Mouse (Mus musculus): Measurements from ENCODE around the gene Plgrkt. TPM values are rescaled to one million over a fixed set of nuclear protein-coding genes. Genes with fewer than 3 reads are reported as not detected.

Plgrkt gene
- polyA plus RNA-seq, 1 experiment from 2014 or later = 95.4 TPM

DNA sequence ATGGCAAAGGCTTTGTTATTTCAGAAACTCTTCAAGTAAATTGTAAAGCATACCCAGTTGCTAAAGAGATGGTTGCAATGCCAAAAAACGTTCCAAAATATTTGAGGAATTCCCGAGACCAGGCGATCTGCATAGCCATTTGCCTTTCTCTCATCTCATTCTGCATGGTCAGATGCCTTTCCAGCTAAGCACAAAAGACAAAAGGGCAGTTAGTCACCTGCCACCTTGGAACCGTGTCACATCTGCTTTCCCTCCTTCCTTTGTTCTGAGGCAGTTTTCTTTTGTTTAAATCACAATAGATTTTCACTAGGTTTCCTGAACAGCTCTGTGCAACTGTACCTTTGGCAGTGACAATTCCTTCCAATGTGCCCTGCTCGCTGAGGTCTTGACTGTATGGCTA lies 16.2 kb downstream of the Plgrkt start:
- no peak overlapping the region for H3K4me3 ChIP-seq (replicated peaks; ENCODE audit: low read length)
- WGBS = 51% methylated on average over 5 of the region's 5 CpGs
- H3K36me3 ChIP-seq (ENCODE audit: control insufficient read depth, insufficient read depth, low read length) = no peaks in the 10 kb centered on the region
- H3K27ac ChIP-seq (ENCODE audit: low read length) = no peak overlapping the region
- no peaks in the 10 kb centered on the region for H3K27me3 ChIP-seq (ENCODE audit: control insufficient read depth, insufficient read depth, low read length)
- H3K4me1 ChIP-seq (ENCODE audit: control insufficient read depth, insufficient read depth, low read length) = 0 out of 2 replicates have a peak, but pooled peaks cover 3% of the 10 kb centered on the region
- H3K9me3 ChIP-seq (replicated peaks; ENCODE audit: control insufficient read depth, low read length) = no peaks in the 10 kb centered on the region
- H3K4me2 ChIP-seq (ENCODE audit: low read depth, low read length) = no peak overlapping the region
- H3K9ac ChIP-seq (ENCODE audit: low read length) = no peak overlapping the region
- ATAC-seq (ENCODE audit: insufficient read depth, low FRiP score) = no peak

DNA sequence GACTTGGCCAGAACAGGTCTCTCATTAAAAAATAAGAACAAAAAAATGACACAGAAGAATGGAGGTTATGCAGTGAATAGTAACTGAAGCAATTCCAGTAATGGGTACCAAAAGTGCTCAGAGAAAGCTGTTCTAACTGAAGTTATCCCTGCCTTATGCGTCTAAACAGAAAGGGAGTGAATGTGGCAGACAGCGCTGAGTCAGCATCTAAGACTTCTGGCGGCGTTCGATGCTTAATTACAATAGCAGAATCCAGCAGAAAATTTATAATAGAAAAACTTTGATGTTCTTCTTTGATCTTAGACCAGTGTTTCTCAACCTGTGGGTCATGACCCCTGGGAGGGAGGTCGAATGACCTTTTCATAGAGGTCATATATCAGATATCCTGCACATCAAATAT lies 21.6 kb downstream of the Plgrkt start:
- Histone ChIP-seq H3K4me3 (replicated peaks; ENCODE audit: low read length) (no peak overlapping the region), H3K27ac (ENCODE audit: low read length) (no peak overlapping the region), H3K4me2 (ENCODE audit: low read depth, low read length) (no peak overlapping the region), H3K4me1 (ENCODE audit: control insufficient read depth, insufficient read depth, low read length) (no peaks in the 10 kb centered on the region), H3K9ac (ENCODE audit: low read length) (no peak overlapping the region), H3K9me3 (replicated peaks; ENCODE audit: control insufficient read depth, low read length) (no peaks in the 10 kb centered on the region), H3K36me3 (ENCODE audit: control insufficient read depth, insufficient read depth, low read length) (no peaks in the 10 kb centered on the region), H3K27me3 (ENCODE audit: control insufficient read depth, insufficient read depth, low read length) (no peaks in the 10 kb centered on the region)
- whole genome bisulfite sequencing = 78% methylated on average over 6 of the region's 6 CpGs
- ATAC-seq (ENCODE audit: insufficient read depth, low FRiP score) = no peak

DNA sequence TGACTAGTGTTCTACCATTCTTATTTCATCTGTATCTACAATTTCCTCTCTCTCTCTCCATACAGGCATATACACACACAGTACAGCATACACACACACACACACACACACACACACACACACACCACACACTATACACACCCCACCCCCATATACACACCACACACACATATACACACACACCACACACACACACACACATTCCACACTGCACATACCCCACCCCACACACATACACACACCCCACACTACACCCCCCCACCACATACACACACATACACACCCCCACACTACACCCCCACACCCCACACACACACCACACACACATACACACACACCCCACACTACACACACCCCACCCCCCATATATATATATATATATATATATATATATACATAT lies 22.3 kb downstream of the Plgrkt start:
- no peaks in the 10 kb centered on the region for H3K4me1 ChIP-seq (ENCODE audit: control insufficient read depth, insufficient read depth, low read length)
- H3K36me3 ChIP-seq (ENCODE audit: control insufficient read depth, insufficient read depth, low read length) = no peaks in the 10 kb centered on the region
- no peak overlapping the region for H3K27ac ChIP-seq (ENCODE audit: low read length)
- no peak overlapping the region for H3K4me2 ChIP-seq (ENCODE audit: low read depth, low read length)
- ATAC-seq (ENCODE audit: insufficient read depth, low FRiP score) = no peak
- H3K4me3 ChIP-seq (replicated peaks; ENCODE audit: low read length) = no peak overlapping the region
- H3K9ac ChIP-seq (ENCODE audit: low read length) = no peak overlapping the region
- no peaks in the 10 kb centered on the region for H3K9me3 ChIP-seq (replicated peaks; ENCODE audit: control insufficient read depth, low read length)
- no peaks in the 10 kb centered on the region for H3K27me3 ChIP-seq (ENCODE audit: control insufficient read depth, insufficient read depth, low read length)

GRCm38 (mm10) chr19:29342281-29342680 lies 24.9 kb downstream of the Plgrkt start:
- Histone ChIP-seq H3K27ac (ENCODE audit: low read length) (no peak overlapping the region), H3K4me2 (ENCODE audit: low read depth, low read length) (no peak overlapping the region), H3K36me3 (ENCODE audit: control insufficient read depth, insufficient read depth, low read length) (no peaks in the 10 kb centered on the region), H3K4me3 (replicated peaks; ENCODE audit: low read length) (no peak overlapping the region), H3K27me3 (ENCODE audit: control insufficient read depth, insufficient read depth, low read length) (no peaks in the 10 kb centered on the region), H3K4me1 (ENCODE audit: control insufficient read depth, insufficient read depth, low read length) (no peaks in the 10 kb centered on the region), H3K9me3 (replicated peaks; ENCODE audit: control insufficient read depth, low read length) (no peaks in the 10 kb centered on the region), H3K9ac (ENCODE audit: low read length) (no peak overlapping the region)
- WGBS = 73% methylated on average over 6 of the region's 6 CpGs
- no peak for ATAC-seq (ENCODE audit: insufficient read depth, low FRiP score)

DNA sequence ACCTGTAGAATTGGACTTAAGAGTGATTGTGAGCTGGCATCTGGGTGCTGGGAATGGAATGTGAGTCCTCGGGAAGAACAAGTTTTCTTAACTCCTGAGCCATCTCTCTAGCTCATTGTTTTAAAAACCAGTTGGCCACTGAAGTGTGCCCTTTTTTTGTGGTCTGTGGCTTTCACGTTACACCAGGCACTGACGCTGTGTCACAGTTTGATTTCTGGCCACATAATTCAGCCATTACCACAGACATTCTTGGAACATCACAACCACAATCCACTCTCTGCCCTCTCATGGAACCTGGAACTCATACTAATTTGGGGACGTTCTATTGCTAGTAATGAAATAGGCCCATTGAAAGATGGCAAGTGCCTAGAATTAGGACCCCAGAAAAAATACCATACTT lies 26.2 kb downstream of the Plgrkt start:
- WGBS = 79% methylated on average over 4 of the region's 4 CpGs

DNA sequence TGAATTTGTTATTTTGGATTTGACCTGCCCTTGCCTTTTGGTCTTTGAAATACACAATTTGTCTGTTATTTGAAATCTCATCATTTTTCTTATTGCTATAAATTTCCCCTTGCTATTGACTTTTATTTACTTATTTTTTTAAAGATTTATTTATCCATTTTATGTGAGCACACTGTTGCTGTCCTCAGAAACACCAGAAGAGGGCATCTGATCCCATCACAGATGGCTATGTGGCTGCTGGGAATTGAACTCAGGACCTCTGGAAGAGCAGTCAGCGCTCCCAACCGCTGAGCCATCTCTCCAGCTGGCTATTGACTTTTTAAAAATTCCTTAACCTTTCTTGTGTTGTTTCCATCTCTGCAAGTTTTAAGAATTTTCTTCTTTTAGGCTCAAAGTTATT lies 30.6 kb downstream of the Plgrkt start:
- no peak overlapping the region for H3K4me2 ChIP-seq (ENCODE audit: low read depth, low read length)
- no peak overlapping the region for H3K27ac ChIP-seq (ENCODE audit: low read length)
- ATAC-seq (ENCODE audit: insufficient read depth, low FRiP score) = no peak
- WGBS = 83% methylated on average over 2 of the region's 2 CpGs
- H3K36me3 ChIP-seq (ENCODE audit: control insufficient read depth, insufficient read depth, low read length) = no peaks in the 10 kb centered on the region
- H3K9ac ChIP-seq (ENCODE audit: low read length) = no peak overlapping the region
- no peaks in the 10 kb centered on the region for H3K27me3 ChIP-seq (ENCODE audit: control insufficient read depth, insufficient read depth, low read length)
- H3K4me1 ChIP-seq (ENCODE audit: control insufficient read depth, insufficient read depth, low read length) = peaks cover 8% of the 10 kb centered on the region
- no peak overlapping the region for H3K4me3 ChIP-seq (replicated peaks; ENCODE audit: low read length)
- no peaks in the 10 kb centered on the region for H3K9me3 ChIP-seq (replicated peaks; ENCODE audit: control insufficient read depth, low read length)

More for the DNA sequence above, 26.2 kb downstream of the Plgrkt start:
- no peak overlapping the region for H3K4me2 ChIP-seq (ENCODE audit: low read depth, low read length)
- no peaks in the 10 kb centered on the region for H3K36me3 ChIP-seq (ENCODE audit: control insufficient read depth, insufficient read depth, low read length)
- H3K27me3 ChIP-seq (ENCODE audit: control insufficient read depth, insufficient read depth, low read length) = no peaks in the 10 kb centered on the region
- H3K9me3 ChIP-seq (replicated peaks; ENCODE audit: control insufficient read depth, low read length) = no peaks in the 10 kb centered on the region
- no peak overlapping the region for H3K9ac ChIP-seq (ENCODE audit: low read length)
- no peaks in the 10 kb centered on the region for H3K4me1 ChIP-seq (ENCODE audit: control insufficient read depth, insufficient read depth, low read length)
- ATAC-seq (ENCODE audit: insufficient read depth, low FRiP score) = no peak
- H3K4me3 ChIP-seq (replicated peaks; ENCODE audit: low read length) = no peak overlapping the region
- no peak overlapping the region for H3K27ac ChIP-seq (ENCODE audit: low read length)

DNA sequence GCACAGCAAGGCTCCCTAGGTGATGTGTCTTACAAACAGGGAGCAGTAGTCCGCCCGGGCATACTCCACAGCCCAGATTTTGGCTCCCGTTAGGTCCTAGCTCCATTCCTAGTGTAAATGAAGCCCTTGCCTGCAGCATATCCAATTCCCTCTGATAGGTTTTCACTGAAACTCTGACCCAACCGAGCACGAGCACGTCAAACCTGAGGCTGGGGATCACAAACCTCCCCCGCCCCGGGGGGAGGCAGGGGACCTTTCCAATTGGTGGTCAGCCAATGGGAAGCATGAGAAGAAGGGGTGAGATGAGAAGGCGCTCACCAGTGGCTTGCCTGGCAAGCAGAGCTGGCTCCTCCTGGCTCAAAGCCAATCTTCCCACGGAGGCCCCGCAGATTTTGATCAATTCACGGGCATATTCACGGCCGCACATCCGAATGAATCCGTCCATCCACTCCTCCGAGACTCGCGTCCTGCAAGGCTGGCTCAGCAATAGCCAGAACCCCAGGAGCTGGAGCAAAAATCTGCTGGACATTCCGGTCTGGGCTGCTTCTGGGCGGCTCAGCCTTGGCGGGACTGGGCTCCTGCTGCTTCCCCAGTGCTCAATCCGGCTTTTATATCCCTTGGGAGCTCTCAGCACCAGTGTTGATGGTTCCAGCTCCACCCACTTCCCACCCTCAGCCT lies 33.0 kb downstream of the Plgrkt start, which contains the start of gene Rln1:
Gene Rln1, minus strand, starts transcription at position 603 of the 678 bp plus-strand sequence.
- ATAC-seq (ENCODE audit: insufficient read depth, low FRiP score) = peak; percentile 50
- H3K36me3 ChIP-seq (ENCODE audit: control insufficient read depth, insufficient read depth, low read length) = no peaks in the 10 kb centered on the region
- peak within 1 kb of the TSS; percentile 67 for H3K9ac ChIP-seq (ENCODE audit: low read length)
- no peak within 1 kb of the TSS for H3K27ac ChIP-seq (ENCODE audit: low read length)
- peaks cover 8% of the 10 kb centered on the region for H3K4me1 ChIP-seq (ENCODE audit: control insufficient read depth, insufficient read depth, low read length)
- peak within 1 kb of the TSS; percentile 82 for H3K4me2 ChIP-seq (ENCODE audit: low read depth, low read length)
- WGBS = 3% methylated on average over 23 of the region's 23 CpGs
- H3K27me3 ChIP-seq (ENCODE audit: control insufficient read depth, insufficient read depth, low read length) = no peaks in the 10 kb centered on the region
- H3K9me3 ChIP-seq (replicated peaks; ENCODE audit: control insufficient read depth, low read length) = no peaks in the 10 kb centered on the region
- H3K4me3 ChIP-seq (replicated peaks; ENCODE audit: low read length) = peak within 1 kb of the TSS; percentile 47

- H3K9me3 ChIP-seq (replicated peaks; ENCODE audit: control insufficient read depth, low read length) = no peaks in the 10 kb centered on the region
- H3K4me1 ChIP-seq (ENCODE audit: control insufficient read depth, insufficient read depth, low read length) = peaks cover 2% of the 10 kb centered on the region
- no peak overlapping the region for H3K4me2 ChIP-seq (ENCODE audit: low read depth, low read length)
- H3K4me3 ChIP-seq (replicated peaks; ENCODE audit: low read length) = no peak overlapping the region
- no peaks in the 10 kb centered on the region for H3K27me3 ChIP-seq (ENCODE audit: control insufficient read depth, insufficient read depth, low read length)
- 84% methylated on average over 13 of the region's 13 CpGs for WGBS
- no peak for ATAC-seq (ENCODE audit: insufficient read depth, low FRiP score)
- no peak overlapping the region for H3K27ac ChIP-seq (ENCODE audit: low read length)
- no peaks in the 10 kb centered on the region for H3K36me3 ChIP-seq (ENCODE audit: control insufficient read depth, insufficient read depth, low read length)
- no peak overlapping the region for H3K9ac ChIP-seq (ENCODE audit: low read length)
Observed at GRCm38 (mm10) chr19:29326822-29327552, 40.2 kb downstream of the Plgrkt start.

DNA sequence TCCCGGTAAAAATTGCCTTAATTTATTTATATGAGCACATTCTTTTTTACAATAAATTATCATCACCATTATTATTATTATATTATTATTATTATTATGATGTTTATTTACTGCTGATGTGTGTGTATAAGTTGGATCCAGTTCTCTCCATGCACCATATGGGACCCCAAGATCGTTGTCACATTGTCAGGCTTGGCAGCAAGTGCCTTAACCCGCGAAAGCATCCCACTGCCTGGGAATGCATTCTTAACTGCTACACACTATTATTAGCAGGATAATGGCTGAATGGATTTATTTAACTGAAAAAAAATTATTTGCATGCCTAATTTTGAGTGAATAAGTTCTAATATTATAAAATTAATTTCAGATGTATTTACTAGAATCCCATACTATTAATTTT lies 40.8 kb downstream of the Plgrkt start:
- Histone ChIP-seq H3K4me2 (ENCODE audit: low read depth, low read length) (no peak overlapping the region), H3K9ac (ENCODE audit: low read length) (no peak overlapping the region), H3K4me3 (replicated peaks; ENCODE audit: low read length) (no peak overlapping the region), H3K27ac (ENCODE audit: low read length) (no peak overlapping the region), H3K36me3 (ENCODE audit: control insufficient read depth, insufficient read depth, low read length) (no peaks in the 10 kb centered on the region), H3K9me3 (replicated peaks; ENCODE audit: control insufficient read depth, low read length) (no peaks in the 10 kb centered on the region), H3K4me1 (ENCODE audit: control insufficient read depth, insufficient read depth, low read length) (peaks cover 2% of the 10 kb centered on the region), H3K27me3 (ENCODE audit: control insufficient read depth, insufficient read depth, low read length) (no peaks in the 10 kb centered on the region)
- WGBS = 86% methylated on average over 4 of the region's 4 CpGs
- ATAC-seq (ENCODE audit: insufficient read depth, low FRiP score) = no peak

Data from stomach, embryonic 16.5 days (tissue).